Mouse (Mus musculus) olfactory bulb, adult 2 months (tissue): Measurements from ENCODE around the gene Agl.

Source experiments
- CTCF ChIP-seq: fragments of 200-500 bp; IDR thresholded peaks from 2 replicates; pipeline ENCODE4 v1.5.1; 2012; ENCODE audit warnings: low read depth, mild to moderate bottlenecking, low read length, moderate library complexity; ENCODE audit not compliant: insufficient read depth
- POLR2A ChIP-seq: fragments of 200-500 bp; IDR thresholded peaks from 2 replicates; pipeline ENCODE4 v1.6.1; 2012; ENCODE audit warnings: mild to moderate bottlenecking, low read depth, low read length, moderate library complexity; ENCODE audit not compliant: insufficient read depth

DNA sequence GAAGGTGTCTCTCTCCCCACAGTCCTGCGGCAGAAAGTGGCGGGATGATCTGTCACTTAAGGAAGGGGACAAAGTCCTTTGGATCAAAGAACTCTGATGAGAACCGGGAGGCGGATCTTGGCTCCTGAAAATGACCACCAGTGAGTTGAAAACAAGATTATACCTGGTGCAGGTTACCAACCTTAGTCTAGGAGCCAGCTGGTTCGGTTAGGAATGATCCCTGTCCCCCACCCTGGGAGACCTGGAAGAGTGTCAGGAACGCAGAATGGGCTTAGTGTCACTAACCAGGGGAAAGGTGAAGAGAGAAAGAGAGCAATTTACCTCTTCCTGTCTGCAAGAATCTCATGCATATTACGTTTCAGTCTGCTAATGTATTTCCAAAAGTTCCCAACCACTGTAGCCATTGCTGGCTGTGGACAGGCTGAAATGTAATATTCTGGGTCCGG lies 95.5 kb downstream of the Agl start, which contains the start of gene Slc35a3:
- TF ChIP-seq CTCF (no peak), POLR2A (no peak)
